Mouse (Mus musculus) cortical plate, adult 2 months (tissue): ENCODE data around the gene Shroom3. TPM values are rescaled to one million over a fixed set of nuclear protein-coding genes. Genes with fewer than 3 reads are reported as not detected.

Experiments used
- H3K27ac ChIP-seq: fragments of 200-500 bp; 2 replicates; pipeline ENCODE4 v1.5.1; 2012; ENCODE audit warnings: low read length, control low read depth, inconsistent platforms; ENCODE audit not compliant: insufficient read depth
- H3K4me1 ChIP-seq: fragments of 200-500 bp; 2 replicates; pipeline ENCODE4 v1.6.1; 2011; ENCODE audit warnings: low read length; ENCODE audit not compliant: control insufficient read depth, insufficient read depth
- H3K4me3 ChIP-seq: fragments of 200-500 bp; 2 replicates; pipeline ENCODE4 v1.5.1; 2011; ENCODE audit warnings: mild to moderate bottlenecking, low read length, control low read depth; ENCODE audit not compliant: insufficient read depth
- CTCF ChIP-seq: fragments of 200-500 bp; IDR thresholded peaks from 2 replicates; pipeline ENCODE4 v1.5.1; 2011; ENCODE audit warnings: mild to moderate bottlenecking, control low read depth, low read length; ENCODE audit not compliant: insufficient read depth; ENCODE audit errors: extremely low read depth
- POLR2A ChIP-seq: fragments of 200-500 bp; IDR thresholded peaks from 2 replicates; pipeline ENCODE4 v1.6.1; 2011; ENCODE audit warnings: mild to moderate bottlenecking, low read length, control low read depth; ENCODE audit not compliant: insufficient read depth; ENCODE audit errors: extremely low read depth
- polyA plus RNA-seq: library from polyadenylated mRNA; depleted of rRNA; stranded (reverse); fragments of >200 nt; gene quantifications from 2 replicates; pipeline ENCODE4 v1.2.3, GENCODE M21; 2012

The Shroom3 gene
- polyA plus RNA-seq, 1 experiment = 1.9 TPM

GRCm38 (mm10) chr5:92895877-92896276 is 212.6 kb downstream of the Shroom3 start:
- Histone ChIP-seq H3K27ac (no peak overlapping the region), H3K4me1 (no peaks in the 10 kb centered on the region), H3K4me3 (no peak overlapping the region)
- TF ChIP-seq CTCF (no peak), POLR2A (no peak)

- Histone ChIP-seq H3K4me3 (no peak overlapping the region), H3K27ac (no peak overlapping the region), H3K4me1 (no peaks in the 10 kb centered on the region)
- no peak for TF ChIP-seq POLR2A
- no peak for TF ChIP-seq CTCF
Observed at GRCm38 (mm10) chr5:92896725-92897280, 213.6 kb downstream of the Shroom3 start.

- no peaks in the 10 kb centered on the region for H3K4me1 ChIP-seq
- TF ChIP-seq POLR2A (no peak), CTCF (no peak)
- H3K4me3 ChIP-seq = peak overlapping the region; percentile 42
- H3K27ac ChIP-seq = no peak overlapping the region
Observed at GRCm38 (mm10) chr5:92897766-92898745, 214.8 kb downstream of the Shroom3 start.

GRCm38 (mm10) chr5:92900470-92900869 is 217.2 kb downstream of the Shroom3 start:
- Histone ChIP-seq H3K4me1 (no peaks in the 10 kb centered on the region), H3K27ac (no peak overlapping the region), H3K4me3 (no peak overlapping the region)
- TF ChIP-seq CTCF (no peak), POLR2A (no peak)

GRCm38 (mm10) chr5:92901870-92902269 is 218.6 kb downstream of the Shroom3 start:
- H3K4me3 ChIP-seq = no peak overlapping the region

GRCm38 (mm10) chr5:92905146-92905545 is 221.9 kb downstream of the Shroom3 start:
- no peak overlapping the region for H3K27ac ChIP-seq
- TF ChIP-seq CTCF (no peak), POLR2A (no peak)
- peaks cover 5% of the 10 kb centered on the region; the same call in 1 of the 2 replicates for H3K4me1 ChIP-seq
- no peak overlapping the region for H3K4me3 ChIP-seq

More at GRCm38 (mm10) chr5:92901870-92902269, 218.6 kb downstream of the Shroom3 start:
- Histone ChIP-seq H3K27ac (no peak overlapping the region), H3K4me1 (peaks cover 5% of the 10 kb centered on the region; the same call in 1 of the 2 replicates)
- TF ChIP-seq POLR2A = no peak
- TF ChIP-seq CTCF = no peak

GRCm38 (mm10) chr5:92905594-92906008 is 222.4 kb downstream of the Shroom3 start:
- Histone ChIP-seq H3K27ac (no peak overlapping the region; the same call in 1 of the 2 replicates), H3K4me3 (no peak overlapping the region), H3K4me1 (peaks cover 5% of the 10 kb centered on the region; the same call in 1 of the 2 replicates)
- TF ChIP-seq CTCF = no peak
- no peak for TF ChIP-seq POLR2A

- Histone ChIP-seq H3K27ac (no peak overlapping the region), H3K4me3 (no peak overlapping the region), H3K4me1 (peaks cover 5% of the 10 kb centered on the region; the same call in 1 of the 2 replicates)
- TF ChIP-seq POLR2A = no peak
Observed at GRCm38 (mm10) chr5:92908227-92908626, 225.0 kb downstream of the Shroom3 start.

GRCm38 (mm10) chr5:92910838-92911237 is 227.6 kb downstream of the Shroom3 start:
- Histone ChIP-seq H3K4me1 (peaks cover 2% of the 10 kb centered on the region; the same call in 1 of the 2 replicates), H3K27ac (no peak overlapping the region), H3K4me3 (no peak overlapping the region)
- TF ChIP-seq POLR2A = no peak
- TF ChIP-seq CTCF = no peak

- Histone ChIP-seq H3K27ac (no peak overlapping the region), H3K4me1 (no peaks in the 10 kb centered on the region), H3K4me3 (no peak overlapping the region)
- TF ChIP-seq CTCF (no peak), POLR2A (no peak)
Observed at GRCm38 (mm10) chr5:92915421-92915820, 232.2 kb downstream of the Shroom3 start.
